Comparison of ENCODE assay signal across 14 mouse cellular contexts in the genomic region with DNA sequence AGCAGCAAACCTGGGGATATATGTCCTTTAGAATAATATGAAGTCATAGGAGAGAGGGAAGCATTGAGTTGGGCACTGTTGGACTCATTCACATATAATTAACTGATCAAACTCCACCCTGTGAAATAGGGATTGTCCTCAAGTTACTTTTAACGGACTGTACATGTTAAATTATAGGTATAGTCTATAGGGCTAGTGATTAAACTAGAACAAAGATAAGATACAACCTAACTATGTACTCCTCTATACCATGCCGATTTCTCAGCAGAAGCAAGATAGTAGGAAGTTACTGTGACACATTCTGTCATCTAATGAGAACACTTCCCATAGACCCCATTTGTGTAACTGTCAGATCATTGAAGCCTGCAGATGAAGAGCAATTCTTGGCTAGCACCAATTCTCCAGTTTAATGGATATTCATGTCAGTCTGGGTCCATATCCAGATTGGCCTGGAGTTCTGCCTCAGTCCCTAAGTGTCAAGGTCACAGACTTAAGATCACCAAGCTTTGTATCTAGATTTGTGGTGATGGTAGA.
"Had no signal": no experiment of that assay in that cellular context is flagged by ENCODE, and none has a peak within 500 bp of the region (broad histone marks: within the 10 kb centered on the region; RNA-seq: fewer than 3 reads in every experiment).

No protein-coding gene starts in this region.

- H3K27me3 ChIP-seq: intestine, embryonic 15.5 days; limb, embryonic 15.5 days had no signal

- DNase-seq: kidney, adult 18-20 months; kidney, postnatal 10 days; lung, embryonic 14.5 days; lung, postnatal 10 days; lung, postnatal 4 days; right cerebral cortex, postnatal 14 days; thymus, adult 2 months; thymus, postnatal 25 days had no signal

- H3K36me3 ChIP-seq: liver, embryonic 15.5 days had no signal

- H3K4me3 ChIP-seq: intestine, embryonic 15.5 days; left cerebral cortex, adult 2 months; limb, embryonic 15.5 days; liver, embryonic 15.5 days had no signal

- H3K27ac ChIP-seq: intestine, embryonic 15.5 days; limb, embryonic 15.5 days; liver, embryonic 15.5 days; midbrain, embryonic 10.5 days had no signal

- H3K4me2 ChIP-seq: intestine, embryonic 15.5 days; limb, embryonic 15.5 days; liver, embryonic 15.5 days had no signal

- H3K9ac ChIP-seq: intestine, embryonic 15.5 days; limb, embryonic 15.5 days; liver, embryonic 15.5 days; lung, embryonic 14.5 days had no signal

- H3K9me3 ChIP-seq: intestine, embryonic 15.5 days; limb, embryonic 15.5 days; liver, embryonic 15.5 days; midbrain, embryonic 10.5 days had no signal

- ATAC-seq: intestine, embryonic 15.5 days; midbrain, embryonic 16.5 days had no signal
